Mouse (Mus musculus): ENCODE measurements around the gene Npffr2. TPM values are rescaled to one million over a fixed set of nuclear protein-coding genes. Genes with fewer than 3 reads are reported as not detected.

Gene Npffr2
- 0.30 TPM in 1 of 2 replicates, not detected in the other for polyA plus RNA-seq (2015; fragmentation: Nextera tagmentation; extraction: Ambion mirVana)

DNA sequence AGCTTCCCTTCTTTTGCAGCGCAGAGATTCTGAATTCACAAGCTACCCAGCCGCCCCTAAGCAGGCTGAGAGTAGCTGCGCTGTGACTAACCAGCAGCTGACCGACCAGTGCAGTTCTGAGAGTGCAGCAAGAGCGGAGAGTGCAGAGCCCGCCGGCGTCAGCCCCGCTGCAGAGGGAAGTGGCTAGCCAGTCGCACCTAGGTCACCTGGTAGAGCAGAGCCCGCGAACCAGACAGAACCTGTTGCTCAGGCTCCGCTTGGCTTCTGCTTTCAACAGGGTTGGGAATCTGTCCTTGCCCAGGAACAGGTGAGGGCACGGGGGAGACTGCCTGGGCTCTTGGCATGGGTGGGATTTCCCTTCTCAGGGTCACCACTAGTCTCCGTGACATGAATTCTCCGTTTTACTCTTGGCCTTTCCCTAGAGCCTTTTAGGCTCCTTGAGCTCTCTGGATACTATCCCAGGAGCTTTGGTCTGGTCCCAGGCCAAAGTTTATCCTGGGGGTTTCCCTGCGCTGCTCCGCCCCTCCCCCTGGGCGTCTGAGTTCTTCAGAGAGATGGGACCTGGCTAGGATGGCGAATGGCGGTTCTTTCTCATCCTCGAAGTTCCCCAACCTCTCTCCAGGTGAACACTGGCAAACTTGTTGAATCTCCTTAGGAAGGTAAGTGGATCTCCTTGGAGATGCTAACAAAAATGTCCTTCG lies at the start of gene Npffr2:
Gene Npffr2, plus strand, starts transcription at position 552 of the 701 bp plus-strand sequence.

Other genes starting within 250 kb of the Npffr2 start
- 66.6 and 99.3 TPM in 2 replicates for gene Gc, start 69.5 kb upstream of the Npffr2 start, polyA plus RNA-seq (2015; fragmentation: Nextera tagmentation; extraction: Ambion mirVana)

All from adrenal gland, postnatal 0 days (tissue).